Mouse (Mus musculus): ENCODE measurements around the gene Ier5. TPM values are rescaled to one million over a fixed set of nuclear protein-coding genes. Genes with fewer than 3 reads are reported as not detected.

Gene Ier5
- 5.3 and 5.8 TPM in 2 replicates for polyA plus RNA-seq (2012; rRNA removed)

DNA sequence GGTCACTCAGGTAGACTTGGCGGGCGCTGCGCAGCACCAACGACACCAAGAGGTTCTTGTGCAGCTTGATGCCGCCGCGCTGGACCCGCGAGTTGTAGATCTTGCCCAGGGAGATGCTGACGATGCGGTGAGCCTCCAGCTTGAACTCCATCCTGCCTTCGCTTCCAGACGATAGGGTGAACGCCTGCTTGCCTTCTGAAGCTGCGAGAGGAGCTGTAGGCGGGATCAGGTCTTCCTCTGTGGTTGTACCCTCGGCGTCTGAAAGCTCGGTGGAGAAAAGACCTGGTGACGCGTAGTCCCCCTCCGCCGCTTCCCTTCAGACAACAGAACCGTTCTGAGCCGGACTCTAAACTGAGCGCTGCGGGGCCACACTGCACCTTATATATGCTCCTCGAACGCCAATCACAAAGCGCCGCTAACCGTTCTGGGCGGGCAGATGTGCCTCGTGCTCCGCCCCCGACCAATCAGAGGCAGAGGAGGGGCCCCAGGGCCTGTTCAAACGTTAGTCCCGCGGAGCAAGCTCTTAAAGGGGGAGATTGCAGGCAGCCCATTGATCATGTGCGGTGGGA is at the start of gene Ier5:
Gene Ier5 (minus strand): TSS at position 357 of the 569 bp plus-strand sequence.
- Histone ChIP-seq H3K36me3 (ENCODE audit: control insufficient read depth, insufficient read depth, low read length) (no peaks in the 10 kb centered on the region), H3K4me1 (ENCODE audit: control insufficient read depth, insufficient read depth, low read length) (peaks cover 5% of the 10 kb centered on the region), H3K4me3 (ENCODE audit: control insufficient read depth, low read depth, low read length) (peak within 1 kb of the TSS; percentile 98), H3K27ac (ENCODE audit: control insufficient read depth, insufficient read depth, low read depth, low read length) (peak within 1 kb of the TSS; percentile 95), H3K27me3 (ENCODE audit: control insufficient read depth, insufficient read depth, low read length) (no peaks in the 10 kb centered on the region)
- TF ChIP-seq CTCF (IDR thresholded peaks at IDR 0.05; ENCODE audit: control insufficient read depth, insufficient read depth, insufficient replicate concordance, low read depth, low read length) (no peak), POLR2A (IDR thresholded peaks at IDR 0.05; ENCODE audit: control insufficient read depth, low read depth, low read length) (peak; percentile 100)

DNA sequence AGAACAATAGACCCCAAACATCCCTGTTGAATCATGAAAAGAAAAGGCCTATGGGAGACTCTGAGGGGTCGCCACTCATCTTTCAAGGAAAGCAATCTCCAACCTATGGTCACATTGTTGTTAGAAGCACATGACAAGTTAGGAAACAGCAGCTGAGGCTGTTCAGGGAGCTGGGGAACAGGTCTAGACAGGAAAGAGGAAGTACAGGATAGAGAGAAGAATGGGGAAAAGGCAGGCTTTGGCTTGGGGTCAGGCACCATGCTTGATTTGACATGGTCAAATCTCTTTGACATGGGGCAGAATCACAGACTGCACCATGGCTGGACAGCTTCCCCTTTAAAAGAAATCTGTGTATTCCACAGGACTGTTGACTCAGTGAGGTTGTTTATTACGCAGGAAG is 47.8 kb upstream of the Ier5 start:
- H3K27me3 ChIP-seq (ENCODE audit: control insufficient read depth, insufficient read depth, low read length) = no peaks in the 10 kb centered on the region
- no peak overlapping the region for H3K27ac ChIP-seq (ENCODE audit: control insufficient read depth, insufficient read depth, low read depth, low read length)
- H3K4me1 ChIP-seq (ENCODE audit: control insufficient read depth, insufficient read depth, low read length) = no peaks in the 10 kb centered on the region
- H3K4me3 ChIP-seq (ENCODE audit: control insufficient read depth, low read depth, low read length) = no peak overlapping the region
- TF ChIP-seq POLR2A (IDR thresholded peaks at IDR 0.05; ENCODE audit: control insufficient read depth, low read depth, low read length) (no peak), CTCF (IDR thresholded peaks at IDR 0.05; ENCODE audit: control insufficient read depth, insufficient read depth, insufficient replicate concordance, low read depth, low read length) (no peak)
- no peaks in the 10 kb centered on the region for H3K36me3 ChIP-seq (ENCODE audit: control insufficient read depth, insufficient read depth, low read length)

DNA sequence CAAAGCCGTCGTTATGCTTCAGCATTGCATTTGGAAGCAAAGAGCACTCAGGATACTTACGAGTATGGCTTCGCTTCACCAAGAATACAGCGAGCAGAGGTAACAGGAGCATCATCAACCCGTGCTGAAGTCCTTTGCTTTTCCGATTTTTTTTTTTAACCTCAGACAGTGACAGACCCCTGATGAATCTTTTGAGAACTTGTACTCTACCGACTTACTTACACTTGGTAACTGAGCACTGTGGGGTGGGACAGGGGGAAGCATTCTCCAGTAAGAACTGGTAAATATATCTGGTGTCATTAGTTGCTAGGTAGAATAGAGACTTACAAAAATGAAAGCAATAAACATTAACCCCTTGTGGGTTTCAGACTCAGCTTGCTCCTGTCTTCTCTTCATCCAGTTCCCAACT is 47.1 kb upstream of the Ier5 start, which contains the start of gene Mr1:
Gene Mr1 (minus strand): TSS at position 243 of the 409 bp plus-strand sequence.
- H3K4me1 ChIP-seq (ENCODE audit: control insufficient read depth, insufficient read depth, low read length) = no peaks in the 10 kb centered on the region
- H3K4me3 ChIP-seq (ENCODE audit: control insufficient read depth, low read depth, low read length) = peak within 1 kb of the TSS; percentile 44
- H3K27ac ChIP-seq (ENCODE audit: control insufficient read depth, insufficient read depth, low read depth, low read length) = peak within 1 kb of the TSS; percentile 66
- no peaks in the 10 kb centered on the region for H3K36me3 ChIP-seq (ENCODE audit: control insufficient read depth, insufficient read depth, low read length)
- H3K27me3 ChIP-seq (ENCODE audit: control insufficient read depth, insufficient read depth, low read length) = no peaks in the 10 kb centered on the region
- no peak for TF ChIP-seq CTCF (IDR thresholded peaks at IDR 0.05; ENCODE audit: control insufficient read depth, insufficient read depth, insufficient replicate concordance, low read depth, low read length)
- no peak for TF ChIP-seq POLR2A (IDR thresholded peaks at IDR 0.05; ENCODE audit: control insufficient read depth, low read depth, low read length)

DNA sequence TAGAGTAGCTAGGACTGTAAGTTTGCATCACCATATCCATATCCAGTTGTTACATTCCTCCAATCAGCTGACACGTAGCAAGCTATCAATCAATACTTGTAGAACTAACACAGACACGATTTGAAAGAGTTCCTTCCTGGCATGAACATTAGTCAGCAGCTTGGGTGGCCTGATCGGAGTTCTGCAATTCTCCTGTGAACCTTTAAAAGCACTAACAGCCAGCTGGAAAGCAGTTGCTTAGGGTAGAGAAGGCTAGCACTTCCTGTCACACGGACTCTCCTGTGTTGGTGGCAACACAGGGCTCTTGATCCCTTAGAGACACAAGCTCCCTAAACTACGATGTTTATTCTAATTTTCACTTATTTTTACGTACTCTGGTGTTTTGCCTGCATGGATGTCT is 46.2 kb upstream of the Ier5 start:
- TF ChIP-seq CTCF (IDR thresholded peaks at IDR 0.05; ENCODE audit: control insufficient read depth, insufficient read depth, insufficient replicate concordance, low read depth, low read length) (no peak), POLR2A (IDR thresholded peaks at IDR 0.05; ENCODE audit: control insufficient read depth, low read depth, low read length) (no peak)
- H3K4me1 ChIP-seq (ENCODE audit: control insufficient read depth, insufficient read depth, low read length) = no peaks in the 10 kb centered on the region
- H3K4me3 ChIP-seq (ENCODE audit: control insufficient read depth, low read depth, low read length) = no peak overlapping the region
- H3K36me3 ChIP-seq (ENCODE audit: control insufficient read depth, insufficient read depth, low read length) = no peaks in the 10 kb centered on the region
- no peaks in the 10 kb centered on the region for H3K27me3 ChIP-seq (ENCODE audit: control insufficient read depth, insufficient read depth, low read length)
- H3K27ac ChIP-seq (ENCODE audit: control insufficient read depth, insufficient read depth, low read depth, low read length) = peak overlapping the region; percentile 52

DNA sequence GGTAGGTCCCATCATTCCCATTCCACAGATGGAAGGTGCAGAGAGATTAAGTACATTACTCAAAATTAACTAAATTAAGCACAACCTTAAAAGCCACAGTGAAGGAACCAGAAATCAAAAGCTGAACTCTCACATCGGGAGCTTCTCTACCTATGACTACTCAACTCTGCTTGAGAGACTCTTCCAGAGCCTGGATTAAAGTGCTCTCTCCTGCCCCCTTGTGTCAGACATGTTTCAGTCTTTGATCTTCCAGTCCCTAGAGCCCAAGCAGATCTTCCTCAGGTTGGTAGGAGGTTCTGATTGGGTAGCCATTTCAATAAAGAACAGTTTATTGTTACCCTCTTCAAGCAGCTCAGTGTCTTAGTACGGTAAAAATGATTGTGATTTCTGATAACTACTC is 40.6 kb upstream of the Ier5 start:
- Histone ChIP-seq H3K4me1 (ENCODE audit: control insufficient read depth, insufficient read depth, low read length) (no peaks in the 10 kb centered on the region), H3K36me3 (ENCODE audit: control insufficient read depth, insufficient read depth, low read length) (no peaks in the 10 kb centered on the region), H3K27me3 (ENCODE audit: control insufficient read depth, insufficient read depth, low read length) (no peaks in the 10 kb centered on the region), H3K27ac (ENCODE audit: control insufficient read depth, insufficient read depth, low read depth, low read length) (no peak overlapping the region), H3K4me3 (ENCODE audit: control insufficient read depth, low read depth, low read length) (no peak overlapping the region)
- TF ChIP-seq CTCF (IDR thresholded peaks at IDR 0.05; ENCODE audit: control insufficient read depth, insufficient read depth, insufficient replicate concordance, low read depth, low read length) (no peak), POLR2A (IDR thresholded peaks at IDR 0.05; ENCODE audit: control insufficient read depth, low read depth, low read length) (no peak)

DNA sequence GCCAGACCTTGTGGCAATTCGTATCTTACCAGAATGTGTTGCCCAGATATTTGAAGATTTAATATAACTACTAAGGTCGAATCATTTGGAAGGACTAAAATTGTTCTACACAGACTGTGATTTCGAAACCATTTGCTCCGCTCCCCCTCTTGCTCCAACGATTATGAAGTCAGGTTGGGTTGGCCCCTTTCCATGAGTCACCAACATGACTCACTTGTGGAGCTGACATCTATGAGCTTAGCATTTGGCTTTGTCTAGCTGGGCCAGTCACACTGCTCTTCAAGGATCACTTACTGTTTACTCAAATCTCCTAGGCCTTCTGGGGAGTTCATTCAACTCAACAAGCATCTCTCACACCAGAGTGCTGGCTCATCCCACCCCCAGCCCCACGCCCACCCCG is 39.4 kb upstream of the Ier5 start:
- H3K27me3 ChIP-seq (ENCODE audit: control insufficient read depth, insufficient read depth, low read length) = no peaks in the 10 kb centered on the region

DNA sequence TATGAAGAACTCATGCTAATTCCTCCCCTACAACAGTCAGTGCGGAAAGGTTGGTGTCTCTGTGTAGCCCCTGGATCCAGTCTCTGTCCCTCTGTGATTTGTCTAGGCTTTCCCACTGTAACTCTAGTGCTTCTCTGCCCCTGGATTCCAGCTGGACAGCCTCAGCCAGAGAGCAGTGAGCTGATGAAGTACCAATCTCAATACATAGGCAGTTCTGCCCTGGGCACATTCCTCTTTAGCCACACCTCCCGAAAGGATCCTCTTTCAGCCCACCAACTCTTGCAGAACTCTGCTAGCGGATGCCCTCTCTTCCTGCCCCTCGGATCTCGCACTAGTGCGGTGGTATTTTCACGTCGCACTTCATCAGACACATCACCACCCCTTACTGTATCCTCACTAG is 35.4 kb upstream of the Ier5 start:
- no peak overlapping the region for H3K4me3 ChIP-seq (ENCODE audit: control insufficient read depth, low read depth, low read length)
- TF ChIP-seq POLR2A (IDR thresholded peaks at IDR 0.05; ENCODE audit: control insufficient read depth, low read depth, low read length) (no peak), CTCF (IDR thresholded peaks at IDR 0.05; ENCODE audit: control insufficient read depth, insufficient read depth, insufficient replicate concordance, low read depth, low read length) (no peak)
- H3K27me3 ChIP-seq (ENCODE audit: control insufficient read depth, insufficient read depth, low read length) = no peaks in the 10 kb centered on the region
- H3K36me3 ChIP-seq (ENCODE audit: control insufficient read depth, insufficient read depth, low read length) = no peaks in the 10 kb centered on the region
- no peaks in the 10 kb centered on the region for H3K4me1 ChIP-seq (ENCODE audit: control insufficient read depth, insufficient read depth, low read length)
- H3K27ac ChIP-seq (ENCODE audit: control insufficient read depth, insufficient read depth, low read depth, low read length) = no peak overlapping the region

More for the DNA sequence above, 39.4 kb upstream of the Ier5 start:
- Histone ChIP-seq H3K4me1 (ENCODE audit: control insufficient read depth, insufficient read depth, low read length) (no peaks in the 10 kb centered on the region), H3K36me3 (ENCODE audit: control insufficient read depth, insufficient read depth, low read length) (no peaks in the 10 kb centered on the region), H3K4me3 (ENCODE audit: control insufficient read depth, low read depth, low read length) (no peak overlapping the region), H3K27ac (ENCODE audit: control insufficient read depth, insufficient read depth, low read depth, low read length) (no peak overlapping the region)
- no peak for TF ChIP-seq CTCF (IDR thresholded peaks at IDR 0.05; ENCODE audit: control insufficient read depth, insufficient read depth, insufficient replicate concordance, low read depth, low read length)
- no peak for TF ChIP-seq POLR2A (IDR thresholded peaks at IDR 0.05; ENCODE audit: control insufficient read depth, low read depth, low read length)

Data from testis, adult 2 months (tissue).